Mouse (Mus musculus): ENCODE data around the gene Arhgap6. TPM values are rescaled to one million over a fixed set of nuclear protein-coding genes. Genes with fewer than 3 reads are reported as not detected.

Gene Arhgap6
- polyA plus RNA-seq, 1 experiment from 2014 or later = 4.4 TPM

GRCm38 (mm10) chrX:168904086-168904485 is 109.2 kb downstream of the Arhgap6 start:
- 43% methylated on average over 3 of the region's 3 CpGs for WGBS
- H3K4me1 ChIP-seq = no peaks in the 10 kb centered on the region
- no peak overlapping the region for H3K27ac ChIP-seq
- H3K4me3 ChIP-seq = no peak overlapping the region
- ATAC-seq (ENCODE audit: insufficient number of reproducible peaks, low FRiP score, low TSS enrichment, low read depth) = no peak
- no peak overlapping the region for H3K4me2 ChIP-seq
- H3K9ac ChIP-seq = no peak overlapping the region
- no peaks in the 10 kb centered on the region for H3K9me3 ChIP-seq
- H3K27me3 ChIP-seq = no peaks in the 10 kb centered on the region
- H3K36me3 ChIP-seq = no peaks in the 10 kb centered on the region

- 48% methylated on average over 2 of the region's 2 CpGs for WGBS
- Histone ChIP-seq H3K4me3 (no peak overlapping the region), H3K4me1 (no peaks in the 10 kb centered on the region), H3K36me3 (no peaks in the 10 kb centered on the region), H3K4me2 (no peak overlapping the region), H3K27ac (no peak overlapping the region), H3K27me3 (no peaks in the 10 kb centered on the region), H3K9ac (no peak overlapping the region), H3K9me3 (no peaks in the 10 kb centered on the region)
- no peak for ATAC-seq (ENCODE audit: insufficient number of reproducible peaks, low FRiP score, low TSS enrichment, low read depth)
Measured at GRCm38 (mm10) chrX:168907586-168907985, 112.7 kb downstream of the Arhgap6 start.

GRCm38 (mm10) chrX:168913519-168913918 is 118.6 kb downstream of the Arhgap6 start:
- Histone ChIP-seq H3K4me3 (no peak overlapping the region), H3K27me3 (no peaks in the 10 kb centered on the region; the same call in 1 of the 2 replicates), H3K9me3 (no peaks in the 10 kb centered on the region), H3K4me1 (no peaks in the 10 kb centered on the region), H3K4me2 (no peak overlapping the region), H3K36me3 (no peaks in the 10 kb centered on the region), H3K9ac (no peak overlapping the region), H3K27ac (no peak overlapping the region)
- no peak for ATAC-seq (ENCODE audit: insufficient number of reproducible peaks, low FRiP score, low TSS enrichment, low read depth)

GRCm38 (mm10) chrX:168920942-168921341 is 126.0 kb downstream of the Arhgap6 start:
- no peaks in the 10 kb centered on the region for H3K9me3 ChIP-seq
- no peak overlapping the region for H3K4me2 ChIP-seq
- no peak overlapping the region for H3K27ac ChIP-seq
- no peak overlapping the region for H3K9ac ChIP-seq
- no peaks in the 10 kb centered on the region for H3K36me3 ChIP-seq
- no peaks in the 10 kb centered on the region for H3K27me3 ChIP-seq
- WGBS = 78% methylated on average over 2 of the region's 2 CpGs
- H3K4me1 ChIP-seq = no peaks in the 10 kb centered on the region
- H3K4me3 ChIP-seq = no peak overlapping the region
- ATAC-seq (ENCODE audit: insufficient number of reproducible peaks, low FRiP score, low TSS enrichment, low read depth) = no peak

GRCm38 (mm10) chrX:168932420-168932819 is 137.5 kb downstream of the Arhgap6 start:
- H3K4me2 ChIP-seq = no peak overlapping the region
- no peaks in the 10 kb centered on the region for H3K27me3 ChIP-seq
- 70% methylated on average over 1 of the region's 1 CpGs for WGBS
- no peak overlapping the region for H3K4me3 ChIP-seq
- ATAC-seq (ENCODE audit: insufficient number of reproducible peaks, low FRiP score, low TSS enrichment, low read depth) = no peak
- H3K36me3 ChIP-seq = no peaks in the 10 kb centered on the region
- no peaks in the 10 kb centered on the region for H3K4me1 ChIP-seq
- no peaks in the 10 kb centered on the region for H3K9me3 ChIP-seq
- no peak overlapping the region for H3K9ac ChIP-seq
- no peak overlapping the region for H3K27ac ChIP-seq

GRCm38 (mm10) chrX:168935447-168935846 is 140.5 kb downstream of the Arhgap6 start:
- H3K4me2 ChIP-seq = no peak overlapping the region
- 12% methylated on average over 3 of the region's 3 CpGs for WGBS
- H3K36me3 ChIP-seq = no peaks in the 10 kb centered on the region
- no peak for ATAC-seq (ENCODE audit: insufficient number of reproducible peaks, low FRiP score, low TSS enrichment, low read depth)
- H3K4me1 ChIP-seq = no peaks in the 10 kb centered on the region
- H3K27me3 ChIP-seq = no peaks in the 10 kb centered on the region; the same call in 1 of the 2 replicates
- no peaks in the 10 kb centered on the region for H3K9me3 ChIP-seq
- no peak overlapping the region for H3K4me3 ChIP-seq
- no peak overlapping the region for H3K27ac ChIP-seq
- H3K9ac ChIP-seq = no peak overlapping the region

GRCm38 (mm10) chrX:168937941-168938340 is 143.0 kb downstream of the Arhgap6 start:
- Histone ChIP-seq H3K36me3 (no peaks in the 10 kb centered on the region), H3K27ac (no peak overlapping the region), H3K4me3 (no peak overlapping the region), H3K4me1 (no peaks in the 10 kb centered on the region), H3K9ac (no peak overlapping the region), H3K9me3 (no peaks in the 10 kb centered on the region), H3K27me3 (no peaks in the 10 kb centered on the region; the same call in 1 of the 2 replicates), H3K4me2 (no peak overlapping the region)
- WGBS = 47% methylated on average over 4 of the region's 4 CpGs
- no peak for ATAC-seq (ENCODE audit: insufficient number of reproducible peaks, low FRiP score, low TSS enrichment, low read depth)

GRCm38 (mm10) chrX:168941684-168942083 is 146.8 kb downstream of the Arhgap6 start:
- H3K4me3 ChIP-seq = no peak overlapping the region
- no peak overlapping the region for H3K4me2 ChIP-seq
- H3K27ac ChIP-seq = no peak overlapping the region
- no peaks in the 10 kb centered on the region for H3K4me1 ChIP-seq
- 80% methylated on average over 5 of the region's 5 CpGs for WGBS
- no peaks in the 10 kb centered on the region for H3K9me3 ChIP-seq
- no peak overlapping the region for H3K9ac ChIP-seq
- H3K27me3 ChIP-seq = no peaks in the 10 kb centered on the region; the same call in 1 of the 2 replicates
- no peak for ATAC-seq (ENCODE audit: insufficient number of reproducible peaks, low FRiP score, low TSS enrichment, low read depth)
- H3K36me3 ChIP-seq = no peaks in the 10 kb centered on the region

GRCm38 (mm10) chrX:168943217-168943616 is 148.3 kb downstream of the Arhgap6 start:
- Histone ChIP-seq H3K9ac (no peak overlapping the region), H3K4me2 (no peak overlapping the region), H3K9me3 (no peaks in the 10 kb centered on the region), H3K36me3 (no peaks in the 10 kb centered on the region), H3K4me1 (no peaks in the 10 kb centered on the region), H3K4me3 (no peak overlapping the region), H3K27me3 (no peaks in the 10 kb centered on the region; the same call in 1 of the 2 replicates), H3K27ac (no peak overlapping the region)
- no peak for ATAC-seq (ENCODE audit: insufficient number of reproducible peaks, low FRiP score, low TSS enrichment, low read depth)
- 73% methylated on average over 4 of the region's 4 CpGs for WGBS

GRCm38 (mm10) chrX:168975444-168975843 is 180.5 kb downstream of the Arhgap6 start:
- H3K27ac ChIP-seq = no peak overlapping the region
- H3K4me2 ChIP-seq = no peak overlapping the region
- H3K9me3 ChIP-seq = no peaks in the 10 kb centered on the region
- peaks cover 4% of the 10 kb centered on the region; the same call in 1 of the 2 replicates for H3K27me3 ChIP-seq
- H3K9ac ChIP-seq = no peak overlapping the region
- H3K4me3 ChIP-seq = no peak overlapping the region
- H3K36me3 ChIP-seq = no peaks in the 10 kb centered on the region
- H3K4me1 ChIP-seq = no peaks in the 10 kb centered on the region
- 66% methylated on average over 1 of the region's 1 CpGs for WGBS
- ATAC-seq (ENCODE audit: insufficient number of reproducible peaks, low FRiP score, low TSS enrichment, low read depth) = no peak

- Histone ChIP-seq H3K4me2 (no peak overlapping the region), H3K9me3 (no peaks in the 10 kb centered on the region), H3K36me3 (no peaks in the 10 kb centered on the region), H3K4me1 (no peaks in the 10 kb centered on the region), H3K27me3 (peaks cover 4% of the 10 kb centered on the region; the same call in 1 of the 2 replicates), H3K27ac (no peak overlapping the region), H3K4me3 (no peak overlapping the region), H3K9ac (no peak overlapping the region)
- no peak for ATAC-seq (ENCODE audit: insufficient number of reproducible peaks, low FRiP score, low TSS enrichment, low read depth)
- WGBS = 57% methylated on average over 3 of the region's 3 CpGs
Measured at GRCm38 (mm10) chrX:168977776-168978175, 182.9 kb downstream of the Arhgap6 start.

GRCm38 (mm10) chrX:168980370-168980769 is 185.5 kb downstream of the Arhgap6 start:
- H3K4me2 ChIP-seq = no peak overlapping the region
- no peaks in the 10 kb centered on the region for H3K36me3 ChIP-seq
- H3K27me3 ChIP-seq = peaks cover 9% of the 10 kb centered on the region; the same call in 1 of the 2 replicates
- no peak overlapping the region for H3K4me3 ChIP-seq
- no peak for ATAC-seq (ENCODE audit: insufficient number of reproducible peaks, low FRiP score, low TSS enrichment, low read depth)
- H3K4me1 ChIP-seq = no peaks in the 10 kb centered on the region
- H3K9ac ChIP-seq = no peak overlapping the region
- 77% methylated on average over 2 of the region's 2 CpGs for WGBS
- no peak overlapping the region for H3K27ac ChIP-seq
- no peaks in the 10 kb centered on the region for H3K9me3 ChIP-seq

GRCm38 (mm10) chrX:169007066-169007465 is 212.2 kb downstream of the Arhgap6 start:
- H3K9me3 ChIP-seq = no peaks in the 10 kb centered on the region
- ATAC-seq (ENCODE audit: insufficient number of reproducible peaks, low FRiP score, low TSS enrichment, low read depth) = no peak
- no peak overlapping the region for H3K4me2 ChIP-seq
- H3K9ac ChIP-seq = no peak overlapping the region
- H3K4me3 ChIP-seq = no peak overlapping the region
- H3K27me3 ChIP-seq = peaks cover 9% of the 10 kb centered on the region; the same call in 1 of the 2 replicates
- 33% methylated on average over 1 of the region's 1 CpGs for WGBS
- H3K4me1 ChIP-seq = no peaks in the 10 kb centered on the region
- no peaks in the 10 kb centered on the region for H3K36me3 ChIP-seq
- H3K27ac ChIP-seq = no peak overlapping the region
